Mouse (Mus musculus) MEL (cell line): ENCODE measurements around the gene Hnrnpl. TPM values are rescaled to one million over a fixed set of nuclear protein-coding genes. Genes with fewer than 3 reads are reported as not detected.

Source experiments
- DNase-seq: peaks from one replicate; pipeline ENCODE4 v3.0.0; 2011; ENCODE audit warnings: low read depth, low spot score
- H3K27ac ChIP-seq: 2 replicates; pipeline ENCODE4 v1.5.1; 2012; ENCODE audit warnings: low read depth, mild to moderate bottlenecking, control low read depth, low read length, moderate library complexity; ENCODE audit not compliant: control insufficient read depth
- H3K27me3 ChIP-seq, 2 experiments: fragments of 150-350 bp in 1 of 2; sonication (generic) in 1 of 2; 2 replicates each; pipeline ENCODE4 v1.6.1; 2012; ENCODE audit warnings: low read length in 2 of 2, mild to moderate bottlenecking in 2 of 2, improper control_type of control experiment in 1 of 2, moderate library complexity in 1 of 2; ENCODE audit not compliant: insufficient read depth in 2 of 2, control insufficient read depth in 1 of 2
- H3K36me3 ChIP-seq, 2 experiments: 2 replicates each; pipeline ENCODE4 v1.6.1; 2012 to 2014; ENCODE audit warnings: low read length in 2 of 2, improper control_type of control experiment in 1 of 2, inconsistent platforms in 1 of 2, mild to moderate bottlenecking in 1 of 2; ENCODE audit not compliant: insufficient read depth in 2 of 2, control insufficient read depth in 1 of 2
- H3K4me1 ChIP-seq, 2 experiments: fragments of 150-350 bp in 1 of 2; sonication (generic) in 1 of 2; 2 replicates each; pipeline ENCODE4 v1.6.1; 2012; ENCODE audit warnings: low read length in 2 of 2, improper control_type of control experiment in 1 of 2, mild to moderate bottlenecking in 1 of 2; ENCODE audit not compliant: insufficient read depth in 2 of 2, control insufficient read depth in 1 of 2
- H3K4me3 ChIP-seq, 2 experiments: fragments of 150-350 bp in 1 of 2; sonication (generic) in 1 of 2; 2 replicates each; pipeline ENCODE4 v1.5.1; 2012; ENCODE audit warnings: low read depth in 2 of 2, low read length in 2 of 2, mild to moderate bottlenecking in 2 of 2, moderate library complexity in 2 of 2, control low read depth in 1 of 2, improper control_type of control experiment in 1 of 2; ENCODE audit not compliant: control insufficient read depth in 1 of 2, insufficient read depth in 1 of 2
- H3K79me2 ChIP-seq: 2 replicates; pipeline ENCODE4 v1.6.1; 2012; ENCODE audit warnings: mild to moderate bottlenecking, low read length, moderate library complexity; ENCODE audit not compliant: control insufficient read depth, poor library complexity, insufficient read depth
- H3K9ac ChIP-seq: 2 replicates; pipeline ENCODE4 v1.6.1; 2012; ENCODE audit warnings: low read depth, mild to moderate bottlenecking, control low read depth, low read length, moderate library complexity; ENCODE audit not compliant: control insufficient read depth, poor library complexity, severe bottlenecking
- H3K9me3 ChIP-seq: fragments of 150-350 bp; sonication (generic); replicated peaks from 2 replicates; pipeline ENCODE4 v1.6.1; 2012; ENCODE audit warnings: mild to moderate bottlenecking, low read length, improper control_type of control experiment, moderate library complexity; ENCODE audit not compliant: insufficient read depth
- CHD1 ChIP-seq: IDR thresholded peaks from 2 replicates; pipeline ENCODE4 v1.6.1; 2012; ENCODE audit warnings: low read depth, mild to moderate bottlenecking, inconsistent platforms, low read length, improper control_type of control experiment
- CHD2 ChIP-seq: IDR thresholded peaks from 2 replicates; pipeline ENCODE4 v1.6.1; 2011; ENCODE audit warnings: low read length, improper control_type of control experiment
- CTCF ChIP-seq, 3 experiments: IDR thresholded peaks in 2 of 3; conservative IDR thresholded peaks in 1 of 3; 2 replicates each; pipeline ENCODE4 v1.5.1; 2011 to 2012; ENCODE audit warnings: low read length in 3 of 3, low read depth in 2 of 3, mild to moderate bottlenecking in 2 of 3, improper control_type of control experiment in 1 of 3, inconsistent platforms in 1 of 3, mixed read lengths in 1 of 3, moderate library complexity in 1 of 3; ENCODE audit not compliant: control insufficient read depth in 1 of 3, insufficient read depth in 1 of 3, poor library complexity in 1 of 3, severe bottlenecking in 1 of 3
- ETS1 ChIP-seq: IDR thresholded peaks from 2 replicates; pipeline ENCODE4 v1.6.1; 2012; ENCODE audit warnings: low read depth, mild to moderate bottlenecking, inconsistent platforms, low read length, improper control_type of control experiment, moderate library complexity
- GABPA ChIP-seq: IDR thresholded peaks from 2 replicates; pipeline ENCODE4 v1.6.1; 2012; ENCODE audit warnings: low read depth, mild to moderate bottlenecking, inconsistent platforms, low read length, improper control_type of control experiment, moderate library complexity
- HCFC1 ChIP-seq: IDR thresholded peaks from 2 replicates; pipeline ENCODE4 v1.6.1; 2012; ENCODE audit warnings: low read depth, mild to moderate bottlenecking, inconsistent platforms, low read length, improper control_type of control experiment, moderate library complexity
- KAT2A ChIP-seq: conservative IDR thresholded peaks from 2 replicates; pipeline ENCODE4 v1.6.1; 2012; ENCODE audit warnings: low read depth, low read length, improper control_type of control experiment, inconsistent platforms
- MYB ChIP-seq: IDR thresholded peaks from 2 replicates; pipeline ENCODE4 v1.6.1; 2011; ENCODE audit warnings: mild to moderate bottlenecking, low read depth, low read length, improper control_type of control experiment
- MYC ChIP-seq: IDR thresholded peaks from 2 replicates; pipeline ENCODE4 v1.6.1; 2011; ENCODE audit warnings: low read depth, mild to moderate bottlenecking, low read length, improper control_type of control experiment, moderate library complexity
- NELFE ChIP-seq: IDR thresholded peaks from 2 replicates; pipeline ENCODE4 v1.6.1; 2011; ENCODE audit warnings: low read depth, low read length, improper control_type of control experiment
- NRF1 ChIP-seq: IDR thresholded peaks from 2 replicates; pipeline ENCODE4 v1.6.1; 2014; ENCODE audit warnings: low read depth, mild to moderate bottlenecking, inconsistent platforms, low read length, improper control_type of control experiment, moderate library complexity; ENCODE audit not compliant: poor library complexity, insufficient read depth, severe bottlenecking
- POLR2A ChIP-seq, 2 experiments: IDR thresholded peaks; 2 replicates each; pipeline ENCODE4 v1.6.1; 2011 to 2012; ENCODE audit warnings: low read length in 2 of 2, mild to moderate bottlenecking in 2 of 2, control low read depth in 1 of 2, improper control_type of control experiment in 1 of 2, low read depth in 1 of 2, moderate library complexity in 1 of 2; ENCODE audit not compliant: control insufficient read depth in 1 of 2, insufficient read depth in 1 of 2, poor library complexity in 1 of 2
- POLR2AphosphoS5 ChIP-seq: IDR thresholded peaks from 2 replicates; pipeline ENCODE4 v1.6.1; 2012; ENCODE audit warnings: low read depth, borderline replicate concordance, mild to moderate bottlenecking, inconsistent platforms, low read length, moderate library complexity, mixed read lengths
- RAD21 ChIP-seq: IDR thresholded peaks from 2 replicates; pipeline ENCODE4 v1.6.1; 2011; ENCODE audit warnings: mild to moderate bottlenecking, low read depth, low read length, improper control_type of control experiment
- RCOR1 ChIP-seq: IDR thresholded peaks from 2 replicates; pipeline ENCODE4 v1.6.1; 2012; ENCODE audit warnings: low read depth, mild to moderate bottlenecking, inconsistent platforms, low read length, improper control_type of control experiment
- TCF12 ChIP-seq: IDR thresholded peaks from 2 replicates; pipeline ENCODE4 v1.6.1; 2014; ENCODE audit warnings: low read depth, mild to moderate bottlenecking, inconsistent platforms, low read length, improper control_type of control experiment, moderate library complexity
- USF1 ChIP-seq: IDR thresholded peaks from 2 replicates; pipeline ENCODE4 v1.6.1; 2014; ENCODE audit warnings: low read depth, mild to moderate bottlenecking, inconsistent platforms, low read length, improper control_type of control experiment, moderate library complexity
- USF2 ChIP-seq, 2 experiments: IDR thresholded peaks; 2 replicates each; pipeline ENCODE4 v1.6.1; 2011 to 2012; ENCODE audit warnings: improper control_type of control experiment in 2 of 2, low read length in 2 of 2, borderline replicate concordance in 1 of 2, inconsistent platforms in 1 of 2, low read depth in 1 of 2, mild to moderate bottlenecking in 1 of 2; ENCODE audit not compliant: insufficient read depth in 1 of 2
- ZC3H11A ChIP-seq: IDR thresholded peaks from 2 replicates; pipeline ENCODE4 v1.6.1; 2012; ENCODE audit warnings: low read depth, mild to moderate bottlenecking, inconsistent platforms, low read length, improper control_type of control experiment
- ZKSCAN1 ChIP-seq: IDR thresholded peaks from 2 replicates; pipeline ENCODE4 v1.6.1; 2012; ENCODE audit warnings: low read depth, mild to moderate bottlenecking, inconsistent platforms, low read length, improper control_type of control experiment, moderate library complexity
- ZMIZ1 ChIP-seq: IDR thresholded peaks from 2 replicates; pipeline ENCODE4 v1.6.1; 2012; ENCODE audit warnings: low read depth, mild to moderate bottlenecking, inconsistent platforms, low read length, improper control_type of control experiment, moderate library complexity
- ZNF384 ChIP-seq: IDR thresholded peaks from 2 replicates; pipeline ENCODE4 v1.6.1; 2012; ENCODE audit warnings: low read depth, mild to moderate bottlenecking, inconsistent platforms, low read length, improper control_type of control experiment
- polyA plus RNA-seq, 2 experiments: library from polyadenylated mRNA; stranded (reverse) in 1 of 2; unstranded in 1 of 2; fragments of >175 nt in 1 of 2; fragments of >200 nt in 1 of 2; gene quantifications; 2 replicates each; pipeline versions ENCODE4 v1.2.1 to v1.2.4; 2012; ENCODE audit warnings: low replicate concordance in 2 of 2, low read depth in 1 of 2; ENCODE audit not compliant: insufficient read length in 2 of 2, insufficient read depth in 1 of 2, missing spikeins in 1 of 2
- total RNA-seq: library from RNA; depleted of rRNA; stranded (reverse); fragments of 300-350 nt; gene quantifications from 2 replicates; pipeline ENCODE4 v1.2.3, GENCODE M21; 2012

Hnrnpl gene
- total and polyA plus RNA-seq, 3 experiments, result 246 to 1,095 (median 684) TPM

DNA sequence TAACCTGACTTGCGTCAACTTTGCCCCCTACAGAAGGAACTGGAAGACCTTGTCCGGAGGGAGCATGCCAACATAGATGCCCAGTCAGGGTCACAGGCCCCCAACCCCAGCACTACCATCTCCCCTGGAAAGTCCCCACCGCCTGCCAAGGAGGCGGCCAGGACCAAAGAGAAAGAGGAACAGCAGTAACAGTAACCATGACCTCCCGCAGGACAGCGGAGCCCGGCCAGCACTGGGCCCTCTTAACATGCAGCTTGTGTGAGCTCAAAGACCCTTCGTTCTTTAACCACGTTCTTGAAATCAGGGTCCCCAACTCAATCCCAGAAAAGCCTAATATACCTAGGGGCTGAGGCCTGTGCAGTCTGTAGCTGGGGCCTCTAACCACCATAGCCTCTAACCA is 20.5 kb upstream of the Hnrnpl start:
- Histone ChIP-seq H3K27ac (no peak overlapping the region), H3K4me3 (no peak overlapping the region), H3K9me3 (no peaks in the 10 kb centered on the region), H3K4me1 (no peaks in the 10 kb centered on the region), H3K79me2 (no peaks in the 10 kb centered on the region), H3K27me3 (no peaks in the 10 kb centered on the region), H3K36me3 (no peaks in the 10 kb centered on the region), H3K9ac (no peak overlapping the region)
- DNase-seq, result no peak
- TF ChIP-seq CHD1, result no peak
- TF ChIP-seq ETS1, result no peak
- no peak for TF ChIP-seq GABPA
- TF ChIP-seq ZMIZ1, result no peak
- no peak for TF ChIP-seq RAD21
- no peak for TF ChIP-seq MYB
- no peak for TF ChIP-seq TCF12
- no peak for TF ChIP-seq POLR2A (IDR thresholded peaks at IDR 0.05; ENCODE audit: control insufficient read depth in 1 of 2, insufficient read depth in 1 of 2, low read depth in 1 of 2, low read length in 2 of 2, poor library complexity in 1 of 2)
- TF ChIP-seq NRF1, result no peak
- TF ChIP-seq MYC, result no peak
- no peak for TF ChIP-seq RCOR1
- no peak for TF ChIP-seq CTCF (IDR thresholded peaks at IDR 0.05 in 2 of 3, conservative IDR thresholded peaks at IDR 0.05 in 1 of 3; ENCODE audit: control insufficient read depth in 1 of 3, insufficient read depth in 1 of 3, low read depth in 2 of 3, low read length in 3 of 3, poor library complexity in 1 of 3, severe bottlenecking in 1 of 3)

DNA sequence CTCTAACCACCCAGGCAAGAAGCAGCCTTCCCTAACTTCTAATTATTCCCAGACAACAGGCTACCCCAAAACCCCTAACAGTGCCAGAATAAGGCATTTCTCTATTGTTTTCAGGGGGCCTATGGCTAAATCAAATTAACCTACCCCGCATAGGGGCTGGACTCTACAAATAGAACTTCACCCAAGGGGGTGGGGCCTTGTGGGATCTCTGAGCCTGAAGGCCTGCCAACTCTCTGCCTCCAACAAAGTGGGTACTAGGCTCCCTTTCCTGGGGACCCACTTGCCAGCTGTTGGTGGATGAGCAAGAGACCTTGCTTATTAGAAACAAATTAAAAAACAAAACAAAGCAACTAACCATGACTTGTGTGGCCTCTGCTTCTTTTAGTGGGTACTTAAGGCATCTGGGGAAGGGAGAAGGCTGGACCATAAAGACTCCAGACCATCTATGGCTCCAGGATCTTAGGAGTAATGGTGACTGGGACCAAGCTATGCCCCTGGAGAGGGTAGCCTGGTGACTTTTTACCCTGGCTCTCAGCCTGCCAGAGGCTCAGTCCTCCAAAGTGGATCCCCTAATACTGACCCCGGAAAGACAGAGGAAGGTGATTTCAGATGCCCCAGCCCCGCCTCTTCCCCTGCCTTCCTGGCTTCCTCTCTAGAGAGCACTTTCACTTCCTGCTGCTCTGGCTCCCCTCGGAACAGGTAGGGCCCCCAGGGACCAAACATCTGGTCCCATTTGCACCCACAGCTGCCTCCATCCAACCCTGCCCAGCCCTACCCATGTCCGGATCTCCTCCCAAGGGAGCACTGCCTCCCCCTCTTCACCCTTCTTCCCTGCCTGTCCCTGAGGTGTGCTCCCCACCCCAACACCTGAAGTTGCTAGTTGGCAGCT is 19.8 kb upstream of the Hnrnpl start, which contains the start of gene Rinl:
Rinl (plus strand) TSS at position 663 of the 889 bp plus-strand sequence.
- H3K36me3 ChIP-seq, result no peaks in the 10 kb centered on the region
- DNase-seq, result no peak
- H3K4me3 ChIP-seq, result no peak within 1 kb of the TSS
- H3K9ac ChIP-seq, result no peak within 1 kb of the TSS
- H3K27ac ChIP-seq, result no peak within 1 kb of the TSS
- TF ChIP-seq NRF1 (no peak), POLR2AphosphoS5 (no peak), GABPA (no peak), POLR2A (IDR thresholded peaks at IDR 0.05; ENCODE audit: control insufficient read depth in 1 of 2, insufficient read depth in 1 of 2, low read depth in 1 of 2, low read length in 2 of 2, poor library complexity in 1 of 2) (no peak), HCFC1 (no peak), ZC3H11A (no peak), USF2 (IDR thresholded peaks at IDR 0.05; ENCODE audit: borderline replicate concordance in 1 of 2, insufficient read depth in 1 of 2, low read depth in 1 of 2, low read length in 2 of 2) (no peak), KAT2A (no peak), NELFE (no peak), USF1 (no peak), CTCF (IDR thresholded peaks at IDR 0.05 in 2 of 3, conservative IDR thresholded peaks at IDR 0.05 in 1 of 3; ENCODE audit: control insufficient read depth in 1 of 3, insufficient read depth in 1 of 3, low read depth in 2 of 3, low read length in 3 of 3, poor library complexity in 1 of 3, severe bottlenecking in 1 of 3) (no peak), ZNF384 (no peak), CHD2 (no peak), ZKSCAN1 (no peak), MYB (no peak)
- no peaks in the 10 kb centered on the region for H3K27me3 ChIP-seq
- no peaks in the 10 kb centered on the region for H3K9me3 ChIP-seq
- no peaks in the 10 kb centered on the region for H3K79me2 ChIP-seq
- H3K4me1 ChIP-seq, result no peaks in the 10 kb centered on the region
